Mouse (Mus musculus): Measurements from ENCODE around the gene Pax3. TPM values are rescaled to one million over a fixed set of nuclear protein-coding genes. Genes with fewer than 3 reads are reported as not detected.

The Pax3 gene
- polyA plus RNA-seq, 1 experiment, result 0.37 TPM

GRCm38 (mm10) chr1:78189016-78189415 lies 7.9 kb downstream of the Pax3 start:
- H3K27me3 ChIP-seq (ENCODE audit: control insufficient read depth, insufficient read depth, low read length), result peaks cover 2% of the 10 kb centered on the region; the same call in 1 of the 2 replicates
- H3K27ac ChIP-seq (ENCODE audit: control insufficient read depth, insufficient read depth, low read depth, low read length), result no peak overlapping the region
- no peaks in the 10 kb centered on the region; the same call in 1 of the 2 replicates for H3K4me1 ChIP-seq (ENCODE audit: control insufficient read depth, insufficient read depth, low read length)

GRCm38 (mm10) chr1:78188299-78188698 lies 8.6 kb downstream of the Pax3 start:
- H3K4me1 ChIP-seq (ENCODE audit: control insufficient read depth, insufficient read depth, low read length), result no peaks in the 10 kb centered on the region; the same call in 1 of the 2 replicates
- peaks cover 2% of the 10 kb centered on the region; the same call in 1 of the 2 replicates for H3K27me3 ChIP-seq (ENCODE audit: control insufficient read depth, insufficient read depth, low read length)
- TF ChIP-seq CTCF (IDR thresholded peaks at IDR 0.05; ENCODE audit: control insufficient read depth, insufficient read depth, insufficient replicate concordance, low read depth, low read length), result no peak
- TF ChIP-seq POLR2A (IDR thresholded peaks at IDR 0.05; ENCODE audit: control insufficient read depth, low read depth, low read length), result no peak
- no peak overlapping the region for H3K4me3 ChIP-seq (ENCODE audit: control insufficient read depth, low read depth, low read length)
- no peak overlapping the region for H3K27ac ChIP-seq (ENCODE audit: control insufficient read depth, insufficient read depth, low read depth, low read length)
- H3K36me3 ChIP-seq (ENCODE audit: control insufficient read depth, insufficient read depth, low read length), result no peaks in the 10 kb centered on the region

More at GRCm38 (mm10) chr1:78189016-78189415, 7.9 kb downstream of the Pax3 start:
- no peaks in the 10 kb centered on the region for H3K36me3 ChIP-seq (ENCODE audit: control insufficient read depth, insufficient read depth, low read length)
- no peak overlapping the region for H3K4me3 ChIP-seq (ENCODE audit: control insufficient read depth, low read depth, low read length)
- TF ChIP-seq CTCF (IDR thresholded peaks at IDR 0.05; ENCODE audit: control insufficient read depth, insufficient read depth, insufficient replicate concordance, low read depth, low read length) (no peak), POLR2A (IDR thresholded peaks at IDR 0.05; ENCODE audit: control insufficient read depth, low read depth, low read length) (no peak)

- H3K27me3 ChIP-seq (ENCODE audit: control insufficient read depth, insufficient read depth, low read length), result peaks cover 2% of the 10 kb centered on the region; the same call in 1 of the 2 replicates
- no peak overlapping the region for H3K4me3 ChIP-seq (ENCODE audit: control insufficient read depth, low read depth, low read length)
- H3K4me1 ChIP-seq (ENCODE audit: control insufficient read depth, insufficient read depth, low read length), result no peaks in the 10 kb centered on the region; the same call in 1 of the 2 replicates
- H3K27ac ChIP-seq (ENCODE audit: control insufficient read depth, insufficient read depth, low read depth, low read length), result no peak overlapping the region
- H3K36me3 ChIP-seq (ENCODE audit: control insufficient read depth, insufficient read depth, low read length), result no peaks in the 10 kb centered on the region
- TF ChIP-seq POLR2A (IDR thresholded peaks at IDR 0.05; ENCODE audit: control insufficient read depth, low read depth, low read length) (no peak), CTCF (IDR thresholded peaks at IDR 0.05; ENCODE audit: control insufficient read depth, insufficient read depth, insufficient replicate concordance, low read depth, low read length) (no peak)
Observed at GRCm38 (mm10) chr1:78187788-78188173, 9.2 kb downstream of the Pax3 start.

- H3K27ac ChIP-seq (ENCODE audit: control insufficient read depth, insufficient read depth, low read depth, low read length), result no peak overlapping the region
- H3K27me3 ChIP-seq (ENCODE audit: control insufficient read depth, insufficient read depth, low read length), result 0 out of 2 replicates have a peak, but pooled peaks cover 2% of the 10 kb centered on the region
- TF ChIP-seq POLR2A (IDR thresholded peaks at IDR 0.05; ENCODE audit: control insufficient read depth, low read depth, low read length), result no peak
- TF ChIP-seq CTCF (IDR thresholded peaks at IDR 0.05; ENCODE audit: control insufficient read depth, insufficient read depth, insufficient replicate concordance, low read depth, low read length), result no peak
- no peaks in the 10 kb centered on the region for H3K36me3 ChIP-seq (ENCODE audit: control insufficient read depth, insufficient read depth, low read length)
- H3K4me3 ChIP-seq (ENCODE audit: control insufficient read depth, low read depth, low read length), result no peak overlapping the region
- no peaks in the 10 kb centered on the region; the same call in 1 of the 2 replicates for H3K4me1 ChIP-seq (ENCODE audit: control insufficient read depth, insufficient read depth, low read length)
Observed at GRCm38 (mm10) chr1:78187122-78187787, 9.7 kb downstream of the Pax3 start.

GRCm38 (mm10) chr1:78182954-78183353 lies 14.0 kb downstream of the Pax3 start:
- no peaks in the 10 kb centered on the region for H3K27me3 ChIP-seq (ENCODE audit: control insufficient read depth, insufficient read depth, low read length)
- H3K36me3 ChIP-seq (ENCODE audit: control insufficient read depth, insufficient read depth, low read length), result no peaks in the 10 kb centered on the region
- TF ChIP-seq POLR2A (IDR thresholded peaks at IDR 0.05; ENCODE audit: control insufficient read depth, low read depth, low read length), result no peak
- no peak for TF ChIP-seq CTCF (IDR thresholded peaks at IDR 0.05; ENCODE audit: control insufficient read depth, insufficient read depth, insufficient replicate concordance, low read depth, low read length)
- H3K4me1 ChIP-seq (ENCODE audit: control insufficient read depth, insufficient read depth, low read length), result no peaks in the 10 kb centered on the region
- no peak overlapping the region for H3K4me3 ChIP-seq (ENCODE audit: control insufficient read depth, low read depth, low read length)
- no peak overlapping the region for H3K27ac ChIP-seq (ENCODE audit: control insufficient read depth, insufficient read depth, low read depth, low read length)

- H3K27me3 ChIP-seq (ENCODE audit: control insufficient read depth, insufficient read depth, low read length), result no peaks in the 10 kb centered on the region
- no peak overlapping the region for H3K4me3 ChIP-seq (ENCODE audit: control insufficient read depth, low read depth, low read length)
- no peaks in the 10 kb centered on the region for H3K36me3 ChIP-seq (ENCODE audit: control insufficient read depth, insufficient read depth, low read length)
- no peak overlapping the region for H3K27ac ChIP-seq (ENCODE audit: control insufficient read depth, insufficient read depth, low read depth, low read length)
- TF ChIP-seq CTCF (IDR thresholded peaks at IDR 0.05; ENCODE audit: control insufficient read depth, insufficient read depth, insufficient replicate concordance, low read depth, low read length) (no peak), POLR2A (IDR thresholded peaks at IDR 0.05; ENCODE audit: control insufficient read depth, low read depth, low read length) (no peak)
- H3K4me1 ChIP-seq (ENCODE audit: control insufficient read depth, insufficient read depth, low read length), result no peaks in the 10 kb centered on the region
Observed at GRCm38 (mm10) chr1:78181882-78182281, 15.1 kb downstream of the Pax3 start.

GRCm38 (mm10) chr1:78172334-78172733 lies 24.6 kb downstream of the Pax3 start:
- H3K27ac ChIP-seq (ENCODE audit: control insufficient read depth, insufficient read depth, low read depth, low read length), result no peak overlapping the region
- TF ChIP-seq CTCF (IDR thresholded peaks at IDR 0.05; ENCODE audit: control insufficient read depth, insufficient read depth, insufficient replicate concordance, low read depth, low read length) (no peak), POLR2A (IDR thresholded peaks at IDR 0.05; ENCODE audit: control insufficient read depth, low read depth, low read length) (no peak)
- H3K36me3 ChIP-seq (ENCODE audit: control insufficient read depth, insufficient read depth, low read length), result no peaks in the 10 kb centered on the region
- no peak overlapping the region for H3K4me3 ChIP-seq (ENCODE audit: control insufficient read depth, low read depth, low read length)
- no peaks in the 10 kb centered on the region for H3K27me3 ChIP-seq (ENCODE audit: control insufficient read depth, insufficient read depth, low read length)
- no peaks in the 10 kb centered on the region for H3K4me1 ChIP-seq (ENCODE audit: control insufficient read depth, insufficient read depth, low read length)

All from testis, adult 2 months (tissue).